Mouse (Mus musculus): Measurements from ENCODE around the gene Krt90.

Krt90 gene

GRCm38 (mm10) chr15:101562850-101563249, at the start of gene Krt90:
Gene Krt90, minus strand, starts transcription at chr15:101562950.
- DNase-seq (ENCODE audit: low spot score in 2 of 2): no peak

DNA sequence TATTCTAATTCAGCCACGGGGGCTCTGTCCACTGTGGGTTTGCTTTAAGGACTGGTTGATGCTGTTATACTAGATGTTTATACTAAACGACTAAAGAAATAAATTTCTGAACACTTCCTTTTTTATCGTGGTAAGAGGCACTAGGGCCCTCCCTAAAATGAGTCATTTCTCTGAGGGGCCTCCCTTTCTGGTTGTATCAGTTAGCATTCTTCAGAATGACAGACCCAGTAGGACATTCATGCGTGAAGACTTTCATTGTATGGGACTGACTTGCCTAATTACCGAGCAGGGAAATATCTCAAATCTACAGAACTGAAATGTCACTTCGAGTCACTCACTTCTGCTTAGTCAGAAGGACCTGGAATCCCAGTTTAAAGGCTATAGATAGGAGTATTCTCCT, 36.4 kb upstream of the Krt90 start:
- no peak for DNase-seq (ENCODE audit: low spot score in 2 of 2)

DNA sequence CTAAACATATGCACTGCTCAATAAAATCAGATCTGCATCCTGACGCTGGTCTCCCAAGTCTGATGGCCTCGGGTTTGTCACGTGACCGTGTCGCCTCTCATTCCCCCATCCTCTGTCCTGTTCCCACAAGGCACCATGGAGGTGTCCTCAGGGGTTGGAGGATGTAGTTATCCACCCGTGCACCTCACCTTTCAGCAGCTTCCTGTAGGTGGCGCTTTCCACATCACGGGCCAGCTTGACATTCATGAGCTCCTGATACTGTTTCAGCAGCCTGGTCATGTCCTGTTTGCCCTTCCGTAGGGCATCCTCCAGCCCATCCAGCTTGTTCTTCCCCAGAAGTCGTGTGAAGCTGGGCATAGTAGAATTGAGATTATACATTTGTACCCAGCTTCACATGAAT, 25.5 kb upstream of the Krt90 start:
- DNase-seq (ENCODE audit: low spot score in 2 of 2): no peak

- no peak for DNase-seq (ENCODE audit: low spot score in 2 of 2)
Observed at GRCm38 (mm10) chr15:101584456-101584855, 21.7 kb upstream of the Krt90 start.

DNA sequence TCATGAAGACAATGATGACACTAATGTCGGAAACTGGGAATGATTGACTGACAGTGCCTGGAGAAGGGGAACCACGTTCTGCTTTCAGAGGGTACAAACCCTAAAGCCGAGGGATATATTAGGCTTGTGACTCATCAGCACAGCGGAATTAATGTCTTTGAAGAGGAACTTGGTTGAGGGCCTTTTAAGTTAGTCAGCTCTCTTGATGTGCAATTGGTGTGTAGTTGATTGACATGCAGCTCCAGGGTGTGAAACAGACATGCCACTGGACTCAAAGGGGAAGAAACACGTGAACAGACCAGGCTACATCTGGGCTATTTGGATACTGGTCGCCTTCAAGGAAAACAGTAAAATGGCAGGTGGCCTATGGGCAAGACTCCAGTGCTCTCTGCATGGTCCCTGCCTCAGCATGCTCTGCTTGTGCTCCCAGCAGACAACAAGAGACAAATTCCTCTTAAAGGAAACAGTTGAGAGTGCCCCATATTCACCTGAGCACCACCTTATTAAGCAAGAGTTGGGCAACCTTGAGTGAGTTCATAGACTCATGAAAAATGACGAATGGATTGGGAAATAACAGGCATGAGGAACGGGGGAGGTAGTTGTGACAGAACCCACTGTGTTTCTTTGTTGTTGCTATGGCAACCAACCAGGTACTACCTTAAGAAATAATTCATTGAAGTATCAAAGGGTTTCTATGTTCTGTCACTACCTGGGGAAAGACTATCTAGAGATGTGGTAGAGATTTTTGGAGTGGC, 20.6 kb upstream of the Krt90 start:
- DNase-seq (ENCODE audit: low spot score in 2 of 2): no peak

GRCm38 (mm10) chr15:101581701-101582100, 19.0 kb upstream of the Krt90 start:
- peak in 1 of 2 experiments; percentile 17 for DNase-seq (ENCODE audit: low spot score in 2 of 2)

DNA sequence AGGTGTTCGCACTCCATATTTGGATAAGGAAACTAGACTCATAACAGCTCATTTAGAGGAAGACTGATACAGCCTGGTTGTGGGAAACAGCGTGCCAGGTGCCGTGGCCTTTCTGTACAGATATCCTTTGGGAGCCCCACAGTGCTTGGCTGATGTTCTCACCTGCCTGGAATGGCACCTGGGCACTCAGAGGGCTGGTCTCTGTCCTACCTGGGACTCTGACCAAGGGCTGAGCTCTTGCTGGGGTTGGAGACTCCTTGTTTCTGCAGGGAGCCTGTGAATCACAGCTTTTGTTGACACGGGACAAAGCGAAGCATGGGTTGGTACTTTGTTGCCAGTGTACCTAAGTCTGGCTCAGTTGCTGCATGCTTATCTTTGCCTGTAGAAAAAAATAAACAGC, 12.8 kb upstream of the Krt90 start:
- DNase-seq (ENCODE audit: low spot score in 2 of 2): no peak

DNA sequence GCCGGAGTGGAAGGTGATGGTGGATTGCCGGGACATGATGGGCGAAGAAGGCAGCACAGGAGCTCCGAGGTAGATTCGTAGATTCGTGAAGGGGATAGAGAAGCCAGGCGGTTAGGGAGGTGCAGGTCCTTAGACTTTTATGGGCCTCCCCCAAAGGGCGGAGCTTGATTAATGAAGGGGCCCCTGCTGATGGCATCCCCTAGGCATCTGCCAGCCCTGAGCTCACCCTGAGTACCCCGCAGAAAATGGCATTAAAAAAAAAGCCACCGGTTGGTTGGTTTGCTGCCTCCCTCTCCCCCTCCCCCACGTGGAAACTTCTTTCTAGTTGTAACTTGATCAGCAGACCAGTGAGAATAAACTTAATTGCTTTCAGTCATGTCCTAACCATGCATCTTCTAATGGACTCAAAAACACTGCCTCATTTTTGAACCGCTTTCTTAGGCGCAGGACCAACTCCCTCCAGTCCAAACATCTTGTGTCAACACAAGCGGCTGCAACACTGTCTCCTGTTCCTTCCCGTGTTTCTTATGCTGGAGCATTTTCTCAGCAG, 11.1 kb upstream of the Krt90 start, which contains the start of gene Krt75:
Gene Krt75 (minus strand): TSS at position 109 of the 550 bp plus-strand sequence.
- no peak for DNase-seq (ENCODE audit: low spot score in 2 of 2)

DNA sequence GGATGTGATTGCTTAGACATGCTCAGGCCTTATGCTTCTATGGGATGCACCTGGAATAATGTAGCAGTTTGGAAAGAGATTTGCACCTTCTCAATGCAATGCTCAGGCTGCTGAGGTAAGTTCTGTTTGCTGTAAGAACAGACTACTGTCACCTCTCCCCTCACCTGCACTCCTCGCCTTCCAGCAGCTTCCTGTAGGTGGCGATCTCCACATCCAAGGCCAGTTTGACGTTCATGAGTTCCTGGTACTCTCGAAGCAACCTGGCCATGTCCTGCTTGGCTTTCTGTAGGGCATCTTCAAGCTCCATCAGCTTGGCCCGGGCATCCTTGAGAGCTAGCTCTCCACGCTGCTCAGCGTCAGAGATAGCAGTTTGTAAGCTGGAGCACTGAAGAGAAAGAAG, 5.0 kb upstream of the Krt90 start:
- no peak for DNase-seq (ENCODE audit: low spot score in 2 of 2)

DNA sequence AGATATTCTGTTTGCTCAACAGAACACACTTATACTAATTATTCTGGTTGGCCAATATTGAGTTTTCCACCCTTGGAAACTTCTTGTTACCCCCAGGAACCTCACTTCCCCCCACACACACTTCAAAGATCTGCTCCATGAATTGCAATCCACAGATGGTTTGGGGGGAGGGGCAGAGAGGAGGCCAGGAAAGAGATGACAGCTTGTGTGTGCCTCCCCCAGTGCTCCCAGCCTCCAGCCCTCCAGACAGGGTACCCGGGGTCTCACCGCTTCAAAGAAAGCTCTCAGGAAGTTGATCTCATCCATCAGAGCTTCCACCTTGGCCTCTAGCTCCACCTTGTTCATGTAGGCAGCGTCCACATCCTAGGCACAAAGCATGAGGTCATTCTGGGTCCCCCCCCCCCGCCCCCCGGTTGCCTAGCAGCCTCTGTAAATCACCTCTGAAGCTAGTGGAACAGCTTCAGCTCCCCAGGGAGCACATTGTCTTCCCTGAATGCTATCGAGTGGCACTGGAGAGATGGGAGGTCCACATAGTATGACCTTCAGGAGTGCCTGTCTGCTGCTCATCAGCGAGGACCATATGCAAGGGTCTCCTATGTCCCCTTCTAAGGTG, 4.6 kb downstream of the Krt90 start:
- no peak for DNase-seq (ENCODE audit: low spot score in 2 of 2)

DNA sequence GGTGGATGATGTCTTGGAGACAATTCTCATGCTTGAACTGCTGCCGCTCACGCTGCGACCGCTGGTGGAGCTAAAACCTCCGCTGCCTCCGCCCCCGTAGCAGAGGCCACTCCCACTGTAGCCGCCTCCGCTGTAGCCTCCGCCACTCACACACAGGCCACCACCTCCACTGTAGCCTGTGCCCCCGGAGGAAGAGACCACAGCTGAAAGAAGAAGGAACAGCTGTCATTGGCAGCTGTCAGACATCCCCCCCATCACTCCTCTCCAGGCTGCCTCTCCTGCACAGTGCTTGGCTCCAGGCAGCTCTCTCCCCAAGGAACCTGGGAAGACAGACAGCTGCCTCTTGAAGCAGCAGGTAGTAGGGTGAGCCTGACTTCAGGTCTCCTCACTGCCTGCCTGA, 9.6 kb downstream of the Krt90 start:
- peak in 1 of 2 experiments; percentile 9 for DNase-seq (ENCODE audit: low spot score in 2 of 2)

DNA sequence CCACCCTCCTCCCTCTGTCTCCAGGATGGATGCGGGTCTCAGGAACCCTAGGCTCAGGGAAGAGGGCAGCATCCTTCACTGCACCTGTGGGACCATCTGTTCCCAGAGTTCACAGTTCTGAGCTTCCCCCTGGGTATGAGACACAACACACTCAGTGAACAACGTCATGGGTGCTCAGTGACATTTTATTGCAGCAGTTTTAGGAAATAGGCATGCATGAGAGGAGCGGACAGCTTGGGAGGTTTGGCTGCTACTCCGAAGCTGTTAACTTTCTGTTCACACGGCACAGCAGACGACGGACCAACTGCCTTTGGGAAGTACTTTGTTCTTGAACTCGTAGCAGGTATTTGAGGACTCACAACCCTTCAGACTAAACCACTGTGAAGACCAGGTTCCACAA, 10.6 kb downstream of the Krt90 start:
- no peak for DNase-seq (ENCODE audit: low spot score in 2 of 2)

DNA sequence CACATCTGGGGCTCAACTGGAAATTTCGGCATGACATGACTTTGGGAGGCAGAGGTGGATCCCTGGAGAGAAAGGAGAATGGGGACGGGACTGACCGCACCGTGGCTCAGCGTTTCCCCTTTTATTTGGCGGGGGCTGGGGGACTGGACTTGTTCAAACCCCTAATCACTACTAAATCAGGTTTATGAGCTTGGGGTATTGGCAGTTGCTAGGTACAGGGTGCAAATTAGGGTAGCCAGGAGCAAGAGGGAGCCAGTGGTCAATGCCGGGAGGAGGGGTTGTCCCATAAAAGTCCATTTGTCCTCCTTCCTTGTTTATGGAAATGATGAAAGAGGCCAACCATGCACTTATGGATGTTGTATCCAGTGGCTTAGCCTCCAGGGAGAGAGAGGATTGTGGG, 12.2 kb downstream of the Krt90 start, which contains the start of gene Krt82:
Gene Krt82 (minus strand): TSS at position 101 of the 400 bp plus-strand sequence.
- DNase-seq (ENCODE audit: low spot score in 2 of 2): no peak

- no peak for DNase-seq (ENCODE audit: low spot score in 2 of 2)
Observed at GRCm38 (mm10) chr15:101544478-101544877, 18.3 kb downstream of the Krt90 start.

DNA sequence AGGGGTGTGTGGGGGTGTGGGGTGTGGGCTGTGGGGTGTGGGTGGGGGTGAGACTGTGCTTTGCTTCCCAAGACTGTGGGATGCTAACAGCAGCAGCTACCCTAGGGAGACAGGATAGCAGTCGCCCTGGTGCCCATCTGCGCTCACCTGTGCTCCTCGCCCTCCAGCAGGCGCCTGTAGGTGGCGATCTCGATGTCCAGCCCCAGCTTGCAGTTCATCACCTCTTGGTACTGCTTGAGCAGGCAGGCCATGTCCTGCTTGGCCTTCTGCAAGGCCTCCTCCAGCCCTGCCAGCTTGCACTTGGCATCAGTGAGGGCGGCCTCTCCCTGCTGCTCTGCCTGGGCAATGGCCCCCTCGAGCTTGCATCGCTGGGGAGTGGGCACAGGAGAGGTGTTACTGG, 20.2 kb downstream of the Krt90 start:
- no peak for DNase-seq (ENCODE audit: low spot score in 2 of 2)

DNA sequence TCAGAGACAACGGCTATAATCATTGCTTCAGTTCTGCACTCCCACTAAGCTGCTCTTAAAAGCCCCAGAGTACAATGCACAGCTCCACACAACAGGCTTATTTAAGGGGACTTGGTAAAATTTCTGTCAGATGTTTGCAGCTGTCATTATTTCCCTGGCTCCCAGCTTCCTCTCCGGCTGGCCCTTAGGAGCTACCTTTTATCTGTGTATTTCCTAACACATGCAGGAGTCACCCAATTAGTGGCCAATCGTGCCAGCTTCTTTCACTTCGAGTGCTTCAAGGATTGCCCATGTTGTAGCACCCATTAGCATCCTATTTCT, 24.2 kb downstream of the Krt90 start:
- DNase-seq (ENCODE audit: low spot score in 2 of 2): no peak

DNA sequence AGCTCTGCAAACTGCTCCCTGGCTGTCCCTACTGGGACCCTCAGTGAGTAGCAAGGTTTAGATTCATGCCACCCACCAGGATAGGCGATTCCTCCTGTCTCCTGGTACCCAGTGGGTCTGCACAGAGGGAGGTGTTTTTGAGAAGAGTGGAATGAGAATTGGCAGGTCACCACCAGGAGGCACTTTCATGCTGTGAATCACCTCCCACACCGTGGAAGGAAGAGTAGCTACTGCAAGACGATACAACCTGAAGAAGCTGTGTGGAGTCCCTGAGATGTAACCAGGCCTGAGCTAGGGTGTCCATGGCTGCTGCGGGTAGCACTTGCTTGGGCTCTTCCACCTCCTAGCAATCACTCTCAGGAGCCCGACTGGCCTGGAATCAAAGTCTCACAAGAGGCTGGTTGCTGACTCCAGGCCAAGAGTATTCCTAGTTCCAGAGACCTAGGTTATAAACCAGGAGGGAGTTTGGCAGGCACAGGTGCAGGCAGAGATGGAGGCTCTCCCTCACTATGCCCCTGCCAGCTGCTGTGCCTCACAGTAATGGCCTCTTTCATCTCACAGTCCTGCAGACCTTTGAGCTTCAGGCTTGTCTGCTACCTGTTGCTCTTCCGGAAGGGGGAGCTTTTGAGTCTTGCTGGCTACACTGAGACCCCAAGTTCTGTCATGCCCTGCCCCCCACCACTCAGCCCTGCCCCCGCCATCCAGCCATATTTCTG, 24.7 kb downstream of the Krt90 start:
- no peak for DNase-seq (ENCODE audit: low spot score in 2 of 2)

GRCm38 (mm10) chr15:101536054-101536850, 26.5 kb downstream of the Krt90 start:
- no peak for DNase-seq (ENCODE audit: low spot score in 2 of 2)

DNA sequence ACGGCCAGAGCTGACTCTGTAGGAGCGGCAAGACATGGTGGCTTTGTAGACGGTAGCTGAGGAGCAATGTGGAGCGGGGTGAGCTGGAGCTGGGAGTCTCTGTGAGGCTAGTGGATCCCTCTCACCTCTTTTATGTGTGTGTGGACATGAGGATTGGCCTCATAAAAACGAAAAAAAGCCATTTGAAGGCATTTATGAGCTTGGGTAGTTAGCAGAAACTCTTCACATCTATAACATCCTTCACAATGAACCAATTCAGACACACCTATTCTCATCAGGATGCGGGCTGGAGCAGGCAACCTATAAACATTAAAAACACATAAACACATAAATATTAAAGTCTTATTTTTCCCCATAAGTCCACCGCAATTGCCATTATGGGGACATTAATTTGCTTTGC, 30.0 kb downstream of the Krt90 start, which contains the start of gene Krt84:
Gene Krt84 (minus strand): TSS at position 101 of the 400 bp plus-strand sequence.
- no peak for DNase-seq (ENCODE audit: low spot score in 2 of 2)

- DNase-seq (ENCODE audit: low spot score in 2 of 2): no peak
Observed at GRCm38 (mm10) chr15:101522556-101523232, 40.1 kb downstream of the Krt90 start.

DNA sequence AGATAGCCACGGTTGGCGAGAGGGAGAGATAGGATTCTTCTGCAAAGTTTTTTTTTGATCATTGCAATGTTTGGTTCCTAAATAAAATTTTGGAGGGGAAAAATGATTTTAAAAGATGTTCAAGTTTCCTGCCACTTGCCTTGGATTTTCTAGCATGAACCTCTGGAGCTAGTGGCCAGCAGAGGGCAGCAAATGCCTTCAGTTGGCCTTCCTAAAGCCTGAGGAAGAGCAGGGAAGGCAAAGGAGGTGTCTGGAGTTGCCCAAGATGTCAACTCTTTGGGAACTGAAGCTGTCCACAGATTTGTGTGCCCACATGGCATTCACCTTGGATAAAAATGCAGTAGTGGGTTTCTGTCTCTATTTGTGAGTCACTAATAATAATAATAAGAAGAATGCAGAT, 43.0 kb downstream of the Krt90 start:
- peak; percentile 38 to 85 for DNase-seq (ENCODE audit: low spot score in 2 of 2)
